Mouse (Mus musculus): Measurements from ENCODE around the gene 4930404H24Rik.

4930404H24Rik gene

DNA sequence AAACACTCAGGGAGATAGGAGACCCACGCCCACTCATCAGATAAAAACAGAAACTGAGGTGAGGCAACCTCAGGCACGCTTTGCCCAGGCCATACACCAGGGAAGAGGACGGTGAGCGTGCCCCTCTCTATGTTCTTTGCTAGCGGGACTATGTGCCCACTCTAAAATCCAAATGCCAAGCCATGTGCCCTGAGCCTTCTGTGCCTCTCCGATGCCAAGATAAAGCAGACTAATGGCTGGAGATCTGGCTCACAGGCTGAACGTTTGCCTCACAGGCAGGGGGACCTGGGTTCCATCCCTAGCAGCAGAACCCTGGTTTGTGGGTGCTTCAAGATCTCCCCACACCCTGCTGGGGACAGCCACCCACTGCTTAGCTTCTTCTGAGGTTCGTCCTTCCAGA lies 17.5 kb downstream of the 4930404H24Rik start:
- DNase-seq (ENCODE audit: low read depth, low spot score), result no peak

DNA sequence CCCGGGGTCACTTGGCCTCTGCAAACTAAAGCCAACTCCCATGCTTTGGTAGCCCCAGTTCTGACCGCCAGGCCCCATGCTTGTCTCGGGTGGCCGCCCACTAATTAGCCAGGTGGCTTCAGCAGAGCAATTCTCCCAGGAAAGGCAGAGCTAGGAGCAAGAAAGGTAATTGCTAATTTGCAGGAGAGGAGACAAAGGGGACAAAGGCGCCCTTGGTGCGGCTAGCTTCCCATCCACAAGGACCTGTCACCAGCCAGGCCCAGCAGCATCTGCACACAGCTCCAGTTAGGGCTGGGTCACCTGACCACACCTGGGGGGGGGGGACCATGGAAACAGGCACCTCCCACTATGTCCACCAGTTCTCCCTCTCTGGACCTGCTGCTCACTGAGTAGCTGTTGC lies 19.0 kb downstream of the 4930404H24Rik start:
- DNase-seq (ENCODE audit: low read depth, low spot score), result no peak

DNA sequence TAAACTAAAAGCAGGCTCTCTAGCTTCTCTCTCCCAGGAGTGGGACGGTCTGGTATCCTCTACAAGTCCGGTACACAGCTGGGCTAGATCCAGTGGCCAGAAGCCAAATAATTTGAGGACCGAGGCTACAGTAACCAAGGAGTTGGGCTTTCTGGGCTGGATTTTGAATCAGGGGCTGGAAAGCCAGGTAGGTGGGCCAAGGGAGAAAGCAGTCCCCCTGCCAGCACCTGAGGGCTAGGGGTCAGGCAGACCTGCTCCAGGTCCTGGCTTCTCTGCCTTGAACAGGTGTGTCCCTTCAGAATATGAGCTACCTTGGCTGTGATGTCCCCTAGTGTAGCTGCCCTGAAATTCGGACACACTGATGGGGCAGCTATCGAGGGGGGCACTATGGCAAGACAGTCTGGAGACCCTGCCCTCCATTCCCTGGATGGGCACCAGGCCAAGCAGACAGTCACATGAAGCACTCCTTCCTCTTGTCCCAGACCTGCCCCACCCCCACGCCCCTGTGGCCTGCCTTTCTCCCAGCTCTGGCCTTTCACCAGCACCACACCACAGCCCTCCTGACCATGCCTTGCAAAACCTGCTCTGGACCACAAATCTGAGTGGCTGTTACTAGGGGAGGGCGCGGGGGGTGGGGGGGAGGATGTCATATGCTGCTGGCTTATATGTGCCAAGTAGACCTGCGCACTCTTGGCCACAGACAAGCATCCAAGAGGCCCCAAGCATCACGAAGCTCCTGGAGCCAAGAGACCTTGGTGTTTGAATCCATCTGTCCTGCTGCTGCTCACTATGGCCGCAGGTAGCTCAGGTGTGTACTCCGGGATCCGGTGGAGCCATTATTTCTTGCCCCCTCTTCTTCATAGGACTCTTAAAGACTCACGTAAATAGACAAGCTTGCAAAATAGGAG lies 20.1 kb downstream of the 4930404H24Rik start:
- no peak for DNase-seq (ENCODE audit: low read depth, low spot score)

GRCm38 (mm10) chr2:153513983-153514382 lies 21.4 kb downstream of the 4930404H24Rik start:
- DNase-seq (ENCODE audit: low read depth, low spot score), result no peak

- DNase-seq (ENCODE audit: low read depth, low spot score), result no peak
These were observed 22.1 kb downstream of the 4930404H24Rik start for GRCm38 (mm10) chr2:153514497-153515380.

DNA sequence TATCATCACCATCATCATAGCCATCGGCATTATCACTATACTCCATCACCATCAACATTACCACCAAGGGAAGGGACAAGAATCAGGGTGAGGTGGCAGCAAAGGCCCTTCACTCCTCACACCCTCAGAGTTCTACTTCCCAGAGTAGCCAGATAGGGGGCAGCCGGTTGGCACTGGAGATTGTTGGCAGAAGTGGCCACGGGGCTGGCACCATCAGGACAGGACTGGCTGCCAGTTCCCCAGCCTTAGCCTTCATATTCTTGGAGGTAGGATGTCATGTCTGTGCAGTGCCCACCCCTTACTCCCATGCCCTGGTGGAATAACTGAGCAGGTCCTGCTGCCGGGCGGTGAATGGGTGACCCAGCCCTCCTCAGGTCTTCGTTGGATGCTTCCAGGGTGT lies 23.0 kb downstream of the 4930404H24Rik start:
- DNase-seq (ENCODE audit: low read depth, low spot score), result no peak

- no peak for DNase-seq (ENCODE audit: low read depth, low spot score)
These were observed 24.4 kb downstream of the 4930404H24Rik start for GRCm38 (mm10) chr2:153516961-153517360.

DNA sequence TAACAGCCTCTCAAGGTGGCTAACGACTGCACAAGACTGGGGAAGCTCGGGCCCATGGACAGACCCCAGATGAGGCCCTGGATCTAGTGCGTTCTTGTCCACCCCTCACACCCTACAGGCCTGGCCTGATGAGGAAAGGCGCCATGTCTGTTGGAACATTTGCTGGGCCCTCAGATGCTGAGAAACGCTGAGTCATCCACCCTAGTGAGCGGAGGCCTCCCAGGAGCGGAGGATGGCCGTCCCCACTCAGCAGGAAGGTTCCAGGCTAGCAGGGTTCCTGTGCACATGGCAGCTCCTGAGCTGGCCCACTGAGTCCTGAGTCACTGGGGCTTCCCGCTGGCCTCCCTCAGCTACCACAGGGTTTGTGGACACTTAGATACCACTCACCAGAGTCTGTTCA lies 27.5 kb downstream of the 4930404H24Rik start:
- DNase-seq (ENCODE audit: low read depth, low spot score), result no peak

- peak; percentile 52 for DNase-seq (ENCODE audit: low read depth, low spot score)
These were observed 29.7 kb downstream of the 4930404H24Rik start for GRCm38 (mm10) chr2:153522270-153522669.

- no peak for DNase-seq (ENCODE audit: low read depth, low spot score)
These were observed 30.6 kb downstream of the 4930404H24Rik start for GRCm38 (mm10) chr2:153523143-153523542.

DNA sequence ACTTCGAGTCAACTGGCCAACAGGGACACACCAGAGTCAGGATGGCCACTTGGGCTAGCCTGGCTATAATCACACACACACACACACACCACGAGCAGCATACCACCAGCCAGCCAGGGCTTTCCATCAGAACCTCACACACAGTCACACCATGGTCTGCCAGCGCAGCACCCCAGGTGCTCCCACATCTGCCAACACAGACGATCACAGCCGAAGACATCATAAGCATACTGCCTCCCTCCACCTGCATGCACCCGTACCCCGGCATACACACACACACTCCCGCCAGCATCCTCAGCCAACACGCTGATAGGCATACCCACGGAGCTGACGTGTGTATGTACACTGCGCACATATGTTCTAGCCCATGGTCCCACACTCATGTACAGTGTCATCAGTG lies 31.1 kb downstream of the 4930404H24Rik start:
- no peak for DNase-seq (ENCODE audit: low read depth, low spot score)

DNA sequence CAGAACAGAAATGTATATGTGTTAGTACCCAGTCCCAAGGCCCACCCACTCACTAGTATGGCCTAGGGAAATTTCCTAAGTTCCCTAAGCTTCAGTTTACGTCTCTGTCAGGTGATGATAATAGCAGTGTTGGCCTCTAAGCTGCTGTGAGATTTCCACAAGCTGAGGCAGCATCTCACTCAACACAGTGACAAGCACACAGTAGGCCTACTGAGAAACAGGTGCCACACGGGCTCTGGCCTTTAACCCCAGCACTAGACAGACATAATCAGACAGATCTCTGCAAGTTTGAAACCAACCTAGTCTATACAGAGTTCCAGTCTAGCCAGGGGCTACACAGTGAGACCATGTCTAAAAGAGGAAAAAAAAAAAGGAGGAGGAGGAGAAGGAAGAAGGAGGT lies 32.1 kb downstream of the 4930404H24Rik start:
- DNase-seq (ENCODE audit: low read depth, low spot score), result no peak

GRCm38 (mm10) chr2:153525906-153526311 lies 33.3 kb downstream of the 4930404H24Rik start:
- peak; percentile 45 for DNase-seq (ENCODE audit: low read depth, low spot score)

GRCm38 (mm10) chr2:153526850-153527530 lies 34.4 kb downstream of the 4930404H24Rik start:
- DNase-seq (ENCODE audit: low read depth, low spot score), result no peak

DNA sequence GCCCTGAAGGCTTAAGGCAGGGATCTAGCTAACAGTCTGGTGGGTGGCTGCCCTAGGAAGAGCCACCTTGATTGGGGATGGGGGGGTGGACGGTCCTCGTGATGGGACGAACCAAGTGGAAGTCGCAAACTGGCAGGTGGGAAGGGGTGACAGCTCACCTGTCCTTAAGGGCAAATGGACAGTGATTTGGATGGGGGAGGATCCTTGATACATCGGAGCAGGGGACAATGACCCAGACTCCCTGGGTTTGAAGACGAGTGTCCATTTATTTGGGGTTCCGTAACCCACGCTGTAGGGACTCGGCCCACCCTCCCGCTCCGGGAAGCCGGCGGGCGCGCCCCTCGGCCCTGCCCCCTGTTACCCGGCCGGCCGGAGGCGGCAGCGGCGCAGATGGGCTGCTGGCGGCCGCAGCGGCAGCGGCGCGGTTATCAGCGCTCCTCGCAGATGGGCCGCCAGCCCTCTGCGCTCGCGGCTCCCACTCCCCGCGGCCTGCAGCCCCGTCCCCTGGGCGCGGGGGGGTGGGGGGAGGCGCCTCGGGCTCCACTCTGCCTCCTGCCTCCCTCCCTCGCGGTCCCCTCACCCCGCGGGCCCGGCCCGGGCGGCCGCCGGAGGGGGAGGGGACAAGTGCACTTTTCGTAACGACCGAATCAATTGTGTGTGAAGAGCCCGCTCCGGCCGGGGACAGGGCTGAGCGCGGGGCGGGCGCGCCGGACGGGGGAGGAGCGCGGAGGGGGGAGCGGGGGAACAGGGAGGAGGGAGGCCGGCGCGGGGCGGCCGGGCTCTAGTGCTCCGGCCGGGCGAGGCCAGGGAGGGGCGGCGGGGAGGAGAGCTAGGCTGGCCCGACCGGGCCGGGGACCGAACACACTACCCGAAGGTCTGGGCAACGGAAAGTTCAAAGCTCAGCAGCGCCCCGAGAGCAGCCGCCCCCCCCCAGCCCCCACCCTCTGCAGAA lies 35.3 kb downstream of the 4930404H24Rik start:
- peak; percentile 77 for DNase-seq (ENCODE audit: low read depth, low spot score)

DNA sequence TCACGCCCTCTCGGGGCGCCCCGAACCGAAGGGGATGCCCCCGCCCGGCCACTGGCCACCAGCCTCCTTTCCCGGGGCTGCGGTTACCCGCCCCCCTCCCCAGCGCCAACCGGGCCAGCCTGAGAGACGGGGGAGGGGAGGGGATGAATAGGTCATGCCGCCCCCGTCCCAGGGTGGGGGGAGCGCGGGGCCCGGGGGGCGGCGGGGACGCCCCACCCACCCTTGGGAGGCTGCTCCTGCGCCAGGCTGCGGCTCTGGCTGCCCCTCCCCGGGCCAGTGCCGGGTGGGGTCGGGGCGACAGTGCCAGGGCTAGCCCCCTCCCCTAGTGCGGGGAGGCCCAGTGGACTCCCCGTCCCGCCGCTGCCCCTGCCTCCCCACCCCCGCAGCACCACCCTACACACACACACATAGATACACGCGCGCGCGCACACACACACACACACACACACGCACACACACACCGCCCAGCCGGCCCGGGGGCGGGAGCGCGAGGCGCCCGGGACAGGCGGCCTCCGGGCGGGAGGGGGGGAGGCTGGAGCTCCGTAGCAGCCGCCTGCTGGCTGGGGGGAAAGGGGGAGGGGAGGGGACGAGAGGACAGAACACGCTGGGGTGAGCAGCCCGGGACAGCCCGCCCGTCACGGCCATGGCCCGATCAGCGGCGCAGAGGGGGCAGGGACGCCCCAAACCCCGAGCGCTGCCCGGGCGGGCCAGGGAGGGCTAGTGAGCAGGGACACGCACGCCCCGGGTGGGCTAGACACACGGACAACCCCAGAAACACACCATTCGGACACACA lies 36.2 kb downstream of the 4930404H24Rik start:
- DNase-seq (ENCODE audit: low read depth, low spot score), result peak; percentile 58

- DNase-seq (ENCODE audit: low read depth, low spot score), result peak; percentile 51
These were observed 36.8 kb downstream of the 4930404H24Rik start for GRCm38 (mm10) chr2:153529365-153529781.

DNA sequence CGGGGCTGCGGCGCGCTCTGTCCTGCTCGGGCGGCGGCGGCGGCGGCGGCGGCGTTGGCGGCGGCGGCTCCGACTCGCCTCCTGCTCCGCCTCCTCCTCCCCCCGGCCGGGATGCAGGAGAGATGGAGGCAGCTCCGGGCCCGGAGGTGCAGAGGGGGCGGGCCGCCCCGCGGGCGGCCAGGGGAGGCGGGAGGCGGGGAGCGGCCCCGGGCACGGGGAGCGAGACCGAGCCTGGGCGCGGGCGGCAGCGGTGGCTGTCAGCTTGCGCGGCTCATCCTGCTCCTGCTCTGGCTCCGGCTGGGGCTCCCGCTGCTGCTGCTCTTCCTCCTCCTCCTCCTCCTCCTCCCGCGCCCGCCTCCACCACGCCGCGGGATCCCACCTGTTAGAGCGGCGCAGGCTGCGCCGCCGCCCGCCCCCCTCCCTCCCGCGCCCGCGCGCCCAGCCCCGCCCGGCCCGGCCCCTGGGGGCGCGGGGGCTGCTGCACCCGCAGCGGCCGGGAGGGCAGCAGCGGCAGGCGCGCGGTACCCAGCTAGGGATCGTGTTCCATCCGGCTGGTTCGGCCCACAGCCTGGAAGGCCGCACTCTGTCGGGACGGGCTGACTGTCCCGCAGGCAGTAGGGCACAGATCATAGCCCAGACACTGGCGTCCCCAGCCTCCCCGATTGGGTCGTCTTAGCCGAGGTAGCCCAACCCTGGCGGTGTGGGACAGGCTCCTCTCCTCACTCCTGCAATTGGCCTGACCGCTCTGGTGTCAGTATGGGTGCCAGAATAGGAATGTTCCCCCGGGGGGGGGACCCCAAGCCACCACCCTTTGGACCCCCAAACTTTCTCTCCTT lies 37.6 kb downstream of the 4930404H24Rik start, which contains the start of gene Nol4l:
Gene Nol4l, minus strand, starts transcription at position 41 of the 836 bp plus-strand sequence.
- peak; percentile 35 for DNase-seq (ENCODE audit: low read depth, low spot score)

- DNase-seq (ENCODE audit: low read depth, low spot score), result no peak
These were observed 38.4 kb downstream of the 4930404H24Rik start for GRCm38 (mm10) chr2:153530948-153531347.

Data from mesoderm, embryonic 11.5 days (tissue).